Mouse (Mus musculus): ENCODE data around the gene Moap1. TPM values are rescaled to one million over a fixed set of nuclear protein-coding genes. Genes with fewer than 3 reads are reported as not detected.
A peak's percentile ranks its signal among the peaks of the same experiment; 100 is the strongest.

Moap1 gene
- polyA plus RNA-seq, 1 experiment = 11.0 TPM

DNA sequence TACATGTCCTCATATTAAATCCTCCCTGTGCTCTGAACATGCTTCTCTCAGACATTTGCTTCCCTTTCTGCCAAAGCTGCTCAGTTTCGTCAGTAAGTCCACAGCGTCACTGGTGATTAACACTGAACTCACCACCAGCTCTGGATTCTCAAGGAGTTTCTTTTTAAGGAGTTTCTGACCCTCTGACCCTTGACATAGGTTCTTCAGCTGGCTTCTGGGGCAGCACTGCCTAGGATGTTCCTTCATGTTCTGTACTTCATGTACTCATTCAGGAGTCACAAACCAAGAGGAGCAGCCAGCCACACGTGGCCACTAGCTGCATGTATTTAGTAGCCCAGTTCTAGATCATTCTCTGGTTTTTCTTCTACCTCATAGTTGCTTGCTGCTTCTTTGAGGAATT lies 4.8 kb upstream of the Moap1 start:
- Histone ChIP-seq H3K27ac (ENCODE audit: insufficient read depth, low read length) (no peak overlapping the region), H3K4me1 (ENCODE audit: control insufficient read depth, insufficient read depth, low read length) (peaks cover 5% of the 10 kb centered on the region; the same call in 1 of the 2 replicates), H3K4me3 (ENCODE audit: insufficient read depth, low read length) (no peak overlapping the region)
- TF ChIP-seq CTCF (IDR thresholded peaks at IDR 0.05; ENCODE audit: extremely low read depth, insufficient read depth, low read length) = no peak
- TF ChIP-seq POLR2A (IDR thresholded peaks at IDR 0.05; ENCODE audit: extremely low read depth, insufficient read depth, low read length) = no peak

DNA sequence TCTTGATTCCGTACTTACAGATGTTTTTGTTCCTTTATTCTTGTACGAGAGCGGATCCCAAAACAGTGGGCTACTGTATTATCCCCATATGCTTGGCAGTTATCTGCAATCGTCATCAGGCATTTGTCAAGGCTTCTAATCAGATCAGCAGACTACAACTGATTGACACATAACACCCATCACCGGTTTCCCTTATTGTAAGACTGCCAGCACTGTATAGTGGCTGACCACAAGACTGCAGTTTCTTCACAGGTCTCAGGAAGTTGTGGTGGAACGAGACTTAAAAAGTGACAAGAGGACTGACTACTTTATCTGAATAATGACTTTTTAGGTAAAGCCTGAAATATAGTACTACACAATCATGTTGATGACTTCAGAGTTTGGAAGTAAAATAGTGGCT lies 1.4 kb upstream of the Moap1 start:
- Histone ChIP-seq H3K4me3 (ENCODE audit: insufficient read depth, low read length) (peak overlapping the region; percentile 91; the same call in 1 of the 2 replicates), H3K4me1 (ENCODE audit: control insufficient read depth, insufficient read depth, low read length) (peaks cover 11% of the 10 kb centered on the region; the same call in 1 of the 2 replicates), H3K27ac (ENCODE audit: insufficient read depth, low read length) (no peak overlapping the region)
- TF ChIP-seq CTCF (IDR thresholded peaks at IDR 0.05; ENCODE audit: extremely low read depth, insufficient read depth, low read length) = no peak
- no peak for TF ChIP-seq POLR2A (IDR thresholded peaks at IDR 0.05; ENCODE audit: extremely low read depth, insufficient read depth, low read length)

GRCm38 (mm10) chr12:102743036-102743588 lies 349 bp downstream of the Moap1 start:
- Histone ChIP-seq H3K27ac (ENCODE audit: insufficient read depth, low read length) (peak overlapping the region; percentile 93), H3K4me3 (ENCODE audit: insufficient read depth, low read length) (peak overlapping the region; percentile 91), H3K4me1 (ENCODE audit: control insufficient read depth, insufficient read depth, low read length) (peaks cover 11% of the 10 kb centered on the region; the same call in 1 of the 2 replicates)
- no peak for TF ChIP-seq POLR2A (IDR thresholded peaks at IDR 0.05; ENCODE audit: extremely low read depth, insufficient read depth, low read length)
- TF ChIP-seq CTCF (IDR thresholded peaks at IDR 0.05; ENCODE audit: extremely low read depth, insufficient read depth, low read length) = no peak

GRCm38 (mm10) chr12:102742056-102742455 lies 1.4 kb downstream of the Moap1 start:
- TF ChIP-seq CTCF (IDR thresholded peaks at IDR 0.05; ENCODE audit: extremely low read depth, insufficient read depth, low read length) = no peak

DNA sequence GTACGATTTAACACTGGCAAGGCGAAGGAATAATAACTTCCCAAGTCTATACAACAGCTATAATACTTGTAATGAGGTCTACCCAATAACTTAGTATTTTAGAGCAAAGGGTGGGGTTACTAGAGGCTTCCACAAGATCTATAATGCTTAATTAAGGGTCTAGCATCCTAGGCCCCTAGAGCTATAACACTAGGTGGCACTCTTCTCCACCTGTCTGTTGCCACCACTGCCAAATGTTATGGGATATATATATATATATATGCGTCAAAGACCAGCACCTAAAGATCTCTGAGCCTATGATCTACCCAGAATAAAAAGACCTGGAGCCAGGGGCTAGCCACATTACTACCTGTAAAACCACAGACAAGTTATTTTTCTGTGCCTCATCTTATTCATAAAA lies 3.2 kb downstream of the Moap1 start:
- Histone ChIP-seq H3K27ac (ENCODE audit: insufficient read depth, low read length) (no peak overlapping the region), H3K4me1 (ENCODE audit: control insufficient read depth, insufficient read depth, low read length) (peaks cover 11% of the 10 kb centered on the region; the same call in 1 of the 2 replicates), H3K4me3 (ENCODE audit: insufficient read depth, low read length) (no peak overlapping the region)
- no peak for TF ChIP-seq POLR2A (IDR thresholded peaks at IDR 0.05; ENCODE audit: extremely low read depth, insufficient read depth, low read length)
- peak; percentile 34; the same call in 1 of the 2 replicates for TF ChIP-seq CTCF (IDR thresholded peaks at IDR 0.05; ENCODE audit: extremely low read depth, insufficient read depth, low read length)

More at GRCm38 (mm10) chr12:102742056-102742455, 1.4 kb downstream of the Moap1 start:
- Histone ChIP-seq H3K4me1 (ENCODE audit: control insufficient read depth, insufficient read depth, low read length) (peaks cover 11% of the 10 kb centered on the region; the same call in 1 of the 2 replicates), H3K27ac (ENCODE audit: insufficient read depth, low read length) (no peak overlapping the region), H3K4me3 (ENCODE audit: insufficient read depth, low read length) (peak overlapping the region; percentile 91; the same call in 1 of the 2 replicates)

- Histone ChIP-seq H3K27ac (ENCODE audit: insufficient read depth, low read length) (no peak overlapping the region), H3K4me3 (ENCODE audit: insufficient read depth, low read length) (no peak overlapping the region), H3K4me1 (ENCODE audit: control insufficient read depth, insufficient read depth, low read length) (peaks cover 6% of the 10 kb centered on the region; the same call in 1 of the 2 replicates)
- TF ChIP-seq POLR2A (IDR thresholded peaks at IDR 0.05; ENCODE audit: extremely low read depth, insufficient read depth, low read length) (no peak), CTCF (IDR thresholded peaks at IDR 0.05; ENCODE audit: extremely low read depth, insufficient read depth, low read length) (no peak)
Observed at GRCm38 (mm10) chr12:102739096-102739495, 4.4 kb downstream of the Moap1 start.

GRCm38 (mm10) chr12:102733381-102733780 lies 10.1 kb downstream of the Moap1 start:
- TF ChIP-seq POLR2A (IDR thresholded peaks at IDR 0.05; ENCODE audit: extremely low read depth, insufficient read depth, low read length) (no peak), CTCF (IDR thresholded peaks at IDR 0.05; ENCODE audit: extremely low read depth, insufficient read depth, low read length) (peak; percentile 62)
- Histone ChIP-seq H3K4me3 (ENCODE audit: insufficient read depth, low read length) (no peak overlapping the region), H3K4me1 (ENCODE audit: control insufficient read depth, insufficient read depth, low read length) (no peaks in the 10 kb centered on the region), H3K27ac (ENCODE audit: insufficient read depth, low read length) (no peak overlapping the region)

DNA sequence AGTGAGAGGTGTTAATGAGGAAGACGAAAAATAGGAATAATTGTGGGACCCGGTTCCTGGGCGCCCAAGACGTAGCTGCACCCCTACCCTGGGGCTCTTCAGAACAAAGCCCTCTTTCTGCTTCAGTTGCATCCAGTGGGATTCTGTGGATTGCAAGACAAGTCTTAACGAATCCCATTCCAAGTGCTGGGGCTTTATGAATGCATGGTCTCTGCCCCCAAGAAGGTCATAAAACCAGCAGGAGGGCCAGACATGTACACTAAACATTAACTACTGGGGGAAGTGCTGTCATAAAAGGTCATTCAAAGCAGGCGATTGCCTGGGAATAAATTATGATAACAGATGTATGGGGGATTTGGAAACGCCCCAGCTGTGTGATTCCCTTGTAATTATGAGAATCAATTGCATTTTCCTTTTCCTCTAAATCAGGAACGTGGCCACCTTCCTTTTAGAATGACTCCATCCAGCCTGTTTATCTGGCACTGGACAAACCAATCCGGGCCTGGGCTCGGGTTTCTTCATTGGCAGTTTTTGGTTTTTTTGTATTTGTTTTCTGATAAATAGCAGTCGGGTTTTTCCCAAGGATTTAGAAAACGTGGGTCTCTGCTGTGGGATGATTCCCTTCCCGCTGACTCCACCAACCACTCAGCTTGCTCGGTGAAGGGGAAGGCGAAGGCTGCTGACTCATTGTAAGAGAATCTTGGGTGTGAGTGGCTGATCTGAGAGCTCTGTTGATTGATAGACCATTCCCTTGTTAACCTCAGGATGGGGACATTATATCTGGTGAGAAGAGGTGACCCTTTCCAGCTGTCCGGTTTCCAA lies 12.5 kb downstream of the Moap1 start:
- TF ChIP-seq CTCF (IDR thresholded peaks at IDR 0.05; ENCODE audit: extremely low read depth, insufficient read depth, low read length) = no peak
- TF ChIP-seq POLR2A (IDR thresholded peaks at IDR 0.05; ENCODE audit: extremely low read depth, insufficient read depth, low read length) = no peak
- H3K27ac ChIP-seq (ENCODE audit: insufficient read depth, low read length) = no peak overlapping the region
- no peak overlapping the region for H3K4me3 ChIP-seq (ENCODE audit: insufficient read depth, low read length)
- H3K4me1 ChIP-seq (ENCODE audit: control insufficient read depth, insufficient read depth, low read length) = no peaks in the 10 kb centered on the region

GRCm38 (mm10) chr12:102729855-102730797 lies 13.3 kb downstream of the Moap1 start:
- Histone ChIP-seq H3K4me3 (ENCODE audit: insufficient read depth, low read length) (no peak overlapping the region), H3K27ac (ENCODE audit: insufficient read depth, low read length) (no peak overlapping the region), H3K4me1 (ENCODE audit: control insufficient read depth, insufficient read depth, low read length) (peaks cover 1% of the 10 kb centered on the region)
- TF ChIP-seq CTCF (IDR thresholded peaks at IDR 0.05; ENCODE audit: extremely low read depth, insufficient read depth, low read length) = no peak
- TF ChIP-seq POLR2A (IDR thresholded peaks at IDR 0.05; ENCODE audit: extremely low read depth, insufficient read depth, low read length) = peak; percentile 60; the same call in 1 of the 2 replicates

Data from cortical plate, adult 2 months (tissue).